Mouse (Mus musculus): ENCODE measurements around the gene Cnnm2. TPM values are rescaled to one million over a fixed set of nuclear protein-coding genes. Genes with fewer than 3 reads are reported as not detected.

Gene Cnnm2
- polyA plus RNA-seq, 1 experiment: 28.9 TPM

GRCm38 (mm10) chr19:46856232-46856631, 94.8 kb downstream of the Cnnm2 start:
- TF ChIP-seq CTCF (IDR thresholded peaks at IDR 0.05; ENCODE audit: extremely low read depth, insufficient read depth, low read length): no peak
- no peak for TF ChIP-seq POLR2A (IDR thresholded peaks at IDR 0.05; ENCODE audit: extremely low read depth, insufficient read depth, low read length)
- Histone ChIP-seq H3K4me3 (ENCODE audit: insufficient read depth, low read length) (no peak overlapping the region), H3K4me1 (ENCODE audit: control insufficient read depth, insufficient read depth, low read length) (no peaks in the 10 kb centered on the region), H3K27ac (ENCODE audit: insufficient read depth, low read length) (no peak overlapping the region)

GRCm38 (mm10) chr19:46856780-46857179, 95.4 kb downstream of the Cnnm2 start:
- Histone ChIP-seq H3K27ac (ENCODE audit: insufficient read depth, low read length) (no peak overlapping the region), H3K4me1 (ENCODE audit: control insufficient read depth, insufficient read depth, low read length) (no peaks in the 10 kb centered on the region), H3K4me3 (ENCODE audit: insufficient read depth, low read length) (no peak overlapping the region)
- no peak for TF ChIP-seq CTCF (IDR thresholded peaks at IDR 0.05; ENCODE audit: extremely low read depth, insufficient read depth, low read length)
- no peak for TF ChIP-seq POLR2A (IDR thresholded peaks at IDR 0.05; ENCODE audit: extremely low read depth, insufficient read depth, low read length)

- Histone ChIP-seq H3K4me3 (ENCODE audit: insufficient read depth, low read length) (no peak overlapping the region), H3K4me1 (ENCODE audit: control insufficient read depth, insufficient read depth, low read length) (no peaks in the 10 kb centered on the region), H3K27ac (ENCODE audit: insufficient read depth, low read length) (no peak overlapping the region)
- TF ChIP-seq CTCF (IDR thresholded peaks at IDR 0.05; ENCODE audit: extremely low read depth, insufficient read depth, low read length) (peak; percentile 50), POLR2A (IDR thresholded peaks at IDR 0.05; ENCODE audit: extremely low read depth, insufficient read depth, low read length) (no peak)
These were observed 96.0 kb downstream of the Cnnm2 start for GRCm38 (mm10) chr19:46857277-46857989.

GRCm38 (mm10) chr19:46858200-46858599, 96.8 kb downstream of the Cnnm2 start:
- TF ChIP-seq POLR2A (IDR thresholded peaks at IDR 0.05; ENCODE audit: extremely low read depth, insufficient read depth, low read length) (no peak), CTCF (IDR thresholded peaks at IDR 0.05; ENCODE audit: extremely low read depth, insufficient read depth, low read length) (no peak)
- no peak overlapping the region for H3K27ac ChIP-seq (ENCODE audit: insufficient read depth, low read length)
- H3K4me3 ChIP-seq (ENCODE audit: insufficient read depth, low read length): no peak overlapping the region
- no peaks in the 10 kb centered on the region for H3K4me1 ChIP-seq (ENCODE audit: control insufficient read depth, insufficient read depth, low read length)

GRCm38 (mm10) chr19:46862556-46862955, 101.2 kb downstream of the Cnnm2 start:
- H3K4me1 ChIP-seq (ENCODE audit: control insufficient read depth, insufficient read depth, low read length): no peaks in the 10 kb centered on the region
- H3K4me3 ChIP-seq (ENCODE audit: insufficient read depth, low read length): no peak overlapping the region
- H3K27ac ChIP-seq (ENCODE audit: insufficient read depth, low read length): no peak overlapping the region
- TF ChIP-seq CTCF (IDR thresholded peaks at IDR 0.05; ENCODE audit: extremely low read depth, insufficient read depth, low read length): no peak
- TF ChIP-seq POLR2A (IDR thresholded peaks at IDR 0.05; ENCODE audit: extremely low read depth, insufficient read depth, low read length): no peak

GRCm38 (mm10) chr19:46863236-46863927, 102.0 kb downstream of the Cnnm2 start:
- TF ChIP-seq POLR2A (IDR thresholded peaks at IDR 0.05; ENCODE audit: extremely low read depth, insufficient read depth, low read length) (no peak), CTCF (IDR thresholded peaks at IDR 0.05; ENCODE audit: extremely low read depth, insufficient read depth, low read length) (no peak)
- Histone ChIP-seq H3K27ac (ENCODE audit: insufficient read depth, low read length) (no peak overlapping the region), H3K4me1 (ENCODE audit: control insufficient read depth, insufficient read depth, low read length) (no peaks in the 10 kb centered on the region), H3K4me3 (ENCODE audit: insufficient read depth, low read length) (no peak overlapping the region)

GRCm38 (mm10) chr19:46864079-46864478, 102.7 kb downstream of the Cnnm2 start:
- Histone ChIP-seq H3K4me3 (ENCODE audit: insufficient read depth, low read length) (no peak overlapping the region), H3K4me1 (ENCODE audit: control insufficient read depth, insufficient read depth, low read length) (no peaks in the 10 kb centered on the region), H3K27ac (ENCODE audit: insufficient read depth, low read length) (no peak overlapping the region)
- TF ChIP-seq POLR2A (IDR thresholded peaks at IDR 0.05; ENCODE audit: extremely low read depth, insufficient read depth, low read length) (no peak), CTCF (IDR thresholded peaks at IDR 0.05; ENCODE audit: extremely low read depth, insufficient read depth, low read length) (no peak)

GRCm38 (mm10) chr19:46864731-46865331, 103.4 kb downstream of the Cnnm2 start:
- Histone ChIP-seq H3K27ac (ENCODE audit: insufficient read depth, low read length) (no peak overlapping the region), H3K4me3 (ENCODE audit: insufficient read depth, low read length) (no peak overlapping the region), H3K4me1 (ENCODE audit: control insufficient read depth, insufficient read depth, low read length) (no peaks in the 10 kb centered on the region)
- TF ChIP-seq POLR2A (IDR thresholded peaks at IDR 0.05; ENCODE audit: extremely low read depth, insufficient read depth, low read length) (no peak), CTCF (IDR thresholded peaks at IDR 0.05; ENCODE audit: extremely low read depth, insufficient read depth, low read length) (no peak)

GRCm38 (mm10) chr19:46865381-46865780, 104.0 kb downstream of the Cnnm2 start:
- no peaks in the 10 kb centered on the region for H3K4me1 ChIP-seq (ENCODE audit: control insufficient read depth, insufficient read depth, low read length)
- H3K4me3 ChIP-seq (ENCODE audit: insufficient read depth, low read length): no peak overlapping the region
- no peak overlapping the region for H3K27ac ChIP-seq (ENCODE audit: insufficient read depth, low read length)
- TF ChIP-seq POLR2A (IDR thresholded peaks at IDR 0.05; ENCODE audit: extremely low read depth, insufficient read depth, low read length) (no peak), CTCF (IDR thresholded peaks at IDR 0.05; ENCODE audit: extremely low read depth, insufficient read depth, low read length) (no peak)

Data from cortical plate, adult 2 months (tissue).